Mouse (Mus musculus): ENCODE results near the gene Abhd4.
A peak's percentile ranks its signal among the peaks of the same experiment; 100 is the strongest.
"Not testable (repeated sequence)": the region's sequence is repeated elsewhere in the genome, so short reads cannot be mapped to it uniquely, and the experiment has no call there.

The Abhd4 gene

DNA sequence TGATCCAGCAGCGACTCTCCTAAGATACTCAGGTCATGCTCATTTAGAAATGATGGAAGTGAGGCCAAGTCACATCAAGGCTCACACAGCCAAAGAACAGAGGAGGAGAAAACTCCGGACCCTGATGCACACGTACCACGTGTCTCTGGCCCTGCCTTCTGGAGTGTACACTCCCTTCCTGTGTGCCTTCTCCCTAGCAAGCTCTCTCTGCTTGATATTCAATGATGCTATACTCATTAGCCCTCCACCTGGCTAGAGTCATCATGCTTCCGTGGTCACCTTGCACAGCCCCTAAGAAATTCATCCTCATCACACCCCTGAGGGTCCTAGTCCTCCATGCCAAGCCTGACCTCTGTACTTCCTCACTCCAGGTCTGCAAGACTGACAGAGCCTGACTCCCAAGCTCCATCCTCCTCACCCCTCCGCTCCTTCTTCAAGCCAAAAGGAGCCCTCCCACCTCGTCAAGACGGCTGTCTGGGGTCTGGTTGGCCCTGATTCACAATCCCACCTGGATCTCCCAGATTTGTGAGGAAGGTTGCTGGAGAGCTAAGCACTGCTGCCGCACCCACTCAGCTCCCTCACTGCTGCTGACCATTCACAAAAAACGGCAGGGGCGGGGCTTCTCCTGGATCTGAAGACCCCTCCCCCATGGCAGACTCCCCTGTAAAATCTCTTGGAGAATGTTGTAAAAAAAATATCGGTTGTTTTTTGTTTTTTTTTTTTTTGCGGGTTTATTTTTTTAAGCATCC is 30.5 kb upstream of the Abhd4 start:
- DNase-seq (ENCODE audit: inconsistent ontology term): no peak

DNA sequence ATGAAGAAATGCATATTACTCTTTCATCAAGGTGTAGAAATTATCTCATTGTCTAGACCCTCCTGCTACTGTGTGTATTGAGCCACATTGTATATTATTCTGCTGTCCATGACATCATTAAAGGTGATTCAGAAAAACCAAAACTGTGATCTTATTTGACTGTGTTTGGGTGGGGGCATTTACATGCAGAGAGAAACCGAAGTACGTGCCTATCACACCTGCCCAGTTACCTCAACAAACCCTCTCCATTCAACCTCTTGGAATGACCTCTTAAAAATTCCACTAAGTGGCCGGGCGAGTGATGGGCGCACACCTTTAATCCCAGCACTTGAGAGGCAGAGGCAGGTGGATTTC is 29.9 kb upstream of the Abhd4 start:
- DNase-seq (ENCODE audit: inconsistent ontology term): no peak

DNA sequence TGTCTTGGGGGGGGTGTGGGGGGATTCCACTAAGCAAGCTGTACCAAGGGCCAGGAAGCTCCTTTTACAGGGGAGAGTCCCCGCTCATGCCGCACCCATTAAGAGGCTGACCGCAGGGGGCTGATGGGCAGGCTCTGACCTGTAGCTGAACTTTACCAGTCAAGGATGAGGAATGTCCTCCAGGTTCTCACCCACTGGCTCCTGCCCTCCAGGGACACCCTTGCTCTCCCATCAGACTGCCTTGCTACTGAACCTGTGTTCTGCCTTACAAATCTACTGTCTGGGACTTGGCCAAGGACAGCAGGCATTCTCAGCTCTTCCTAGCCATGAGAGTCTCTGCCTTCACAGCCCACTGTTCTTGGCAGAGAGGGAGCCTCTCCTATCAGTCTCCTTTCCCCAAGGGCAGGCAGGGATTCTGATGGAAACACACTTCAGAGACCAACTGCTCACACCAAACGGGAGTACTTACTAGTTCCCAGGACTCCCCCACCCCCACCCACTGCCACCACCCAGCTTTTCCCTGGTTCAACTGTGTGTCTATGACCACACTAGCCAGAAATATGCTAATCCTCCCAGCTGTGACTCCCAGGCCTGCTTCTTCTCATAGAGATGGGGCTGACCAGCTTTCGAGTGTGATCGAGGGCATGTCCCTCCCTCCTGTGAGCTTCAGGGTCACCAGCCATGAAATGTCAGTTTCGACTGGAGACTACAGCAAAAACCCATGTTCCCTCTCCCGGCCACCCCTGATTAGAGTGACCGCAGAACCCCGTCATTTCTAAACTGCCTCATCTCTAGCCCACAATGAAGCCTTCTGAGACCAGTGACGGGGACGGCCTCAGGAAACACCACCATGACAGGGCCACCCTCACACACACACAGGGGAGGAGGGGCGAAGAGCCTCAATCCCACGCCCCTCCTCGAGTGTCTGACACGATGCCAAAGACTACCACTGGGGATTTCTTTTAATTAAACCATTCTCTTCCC is 29.2 kb upstream of the Abhd4 start:
- peak; percentile 56 for DNase-seq (ENCODE audit: inconsistent ontology term)

DNA sequence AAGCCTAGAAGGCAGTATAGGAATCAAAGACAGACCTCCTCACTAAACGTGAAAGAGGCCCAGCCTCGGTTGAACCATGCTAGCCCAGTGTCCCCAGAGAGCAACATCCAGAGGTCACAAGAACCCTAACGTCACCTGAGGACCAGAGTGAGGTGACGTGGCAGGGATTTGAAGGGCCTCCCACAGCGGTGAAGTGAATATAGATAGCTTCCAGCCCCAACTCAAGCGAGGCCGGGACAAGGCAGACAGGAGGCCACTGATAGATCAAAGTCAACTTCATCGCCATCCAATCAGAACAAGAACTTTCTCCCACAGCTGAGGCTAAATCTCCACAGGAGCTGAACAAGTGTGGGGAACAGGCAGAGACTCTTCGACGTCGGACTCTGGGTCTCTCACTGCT is 28.3 kb upstream of the Abhd4 start:
- no peak for DNase-seq (ENCODE audit: inconsistent ontology term)

DNA sequence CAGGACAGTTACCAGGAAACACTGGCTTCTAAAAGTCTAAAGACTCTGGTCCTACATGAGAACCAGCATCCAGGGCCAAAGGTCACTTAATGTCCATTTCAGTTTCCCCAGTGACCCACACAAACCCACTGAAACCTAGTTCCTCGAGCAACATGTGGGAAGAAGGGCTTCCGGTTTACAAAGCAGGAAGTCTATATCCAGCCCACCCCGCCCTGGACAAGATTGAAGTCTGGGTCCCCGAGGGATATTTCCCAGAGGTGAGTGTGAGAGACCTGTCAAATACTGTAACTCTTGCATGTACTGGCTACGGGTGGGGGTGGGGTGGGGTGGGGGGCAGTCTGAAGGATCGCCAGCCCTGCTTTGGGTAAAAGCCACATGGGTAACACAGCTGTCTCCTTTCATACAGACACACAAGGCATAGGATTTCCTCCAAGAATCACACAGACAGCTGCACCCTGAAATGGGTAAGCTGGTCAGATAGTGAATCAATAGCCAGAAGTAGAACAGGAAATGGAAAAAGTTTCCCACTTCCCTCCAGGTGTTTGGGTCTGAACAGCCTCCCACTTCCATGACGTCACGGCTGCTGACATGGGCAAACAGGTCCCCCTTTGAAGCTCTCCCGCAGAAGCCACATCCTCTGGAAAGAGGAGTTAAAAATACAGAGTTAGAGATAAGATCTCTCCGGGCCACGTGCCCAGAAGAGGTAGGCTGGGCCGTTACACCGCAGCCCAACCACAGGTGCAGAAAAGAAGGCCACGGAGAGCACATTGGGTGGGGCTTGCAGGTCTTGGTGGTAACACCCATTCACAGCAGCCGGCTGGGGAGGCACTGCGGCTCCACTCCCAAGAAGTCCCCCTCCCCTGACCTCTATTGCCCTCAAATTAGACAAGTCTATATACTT is 26.8 kb upstream of the Abhd4 start:
- DNase-seq (ENCODE audit: inconsistent ontology term): no peak

DNA sequence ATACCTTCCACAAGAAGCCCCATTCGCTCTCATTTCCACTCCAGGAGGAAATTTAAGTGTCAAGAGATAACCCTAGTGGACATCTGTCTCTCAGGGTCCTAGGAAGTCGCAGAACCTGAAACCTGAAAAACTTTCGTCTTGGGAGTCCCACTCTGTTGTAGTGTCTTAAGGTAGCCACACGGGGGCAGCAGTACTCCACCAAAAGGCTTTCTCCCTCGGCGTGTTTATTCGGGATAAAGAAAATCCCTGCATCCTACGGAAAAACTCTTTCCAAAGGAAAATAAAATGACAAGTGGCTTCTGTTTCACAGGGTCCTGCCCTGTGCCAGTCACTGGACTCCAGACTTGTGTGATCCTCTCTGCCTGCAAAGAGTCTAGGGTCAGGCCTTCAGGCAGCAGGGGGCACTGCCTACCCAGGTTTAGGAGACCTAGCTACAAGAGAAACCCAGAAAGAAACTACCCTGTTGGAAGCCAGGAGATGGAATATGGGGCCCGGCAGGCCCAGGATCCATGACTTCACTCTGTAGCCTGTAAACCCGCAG is 26.0 kb upstream of the Abhd4 start:
- DNase-seq (ENCODE audit: inconsistent ontology term): peak; percentile 75

DNA sequence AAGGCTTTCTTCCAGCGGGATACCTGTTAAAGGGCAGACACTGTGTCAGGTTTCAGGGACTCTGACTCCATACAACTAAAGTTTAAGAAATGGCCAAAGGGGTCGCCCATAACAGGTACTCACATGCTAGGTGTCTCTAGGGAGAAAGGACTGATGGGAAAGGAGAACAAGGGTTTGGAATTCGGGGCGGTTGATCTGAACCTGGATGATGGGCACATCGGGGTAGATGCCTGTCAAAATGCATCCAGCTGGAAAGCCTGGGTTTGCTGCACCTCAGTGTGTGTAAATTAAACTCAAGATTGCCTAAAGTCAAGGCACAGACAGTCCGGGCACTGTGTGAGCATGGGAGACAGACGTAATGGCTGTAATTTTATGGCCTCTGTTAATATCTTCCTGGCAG is 25.5 kb upstream of the Abhd4 start:
- no peak for DNase-seq (ENCODE audit: inconsistent ontology term)

DNA sequence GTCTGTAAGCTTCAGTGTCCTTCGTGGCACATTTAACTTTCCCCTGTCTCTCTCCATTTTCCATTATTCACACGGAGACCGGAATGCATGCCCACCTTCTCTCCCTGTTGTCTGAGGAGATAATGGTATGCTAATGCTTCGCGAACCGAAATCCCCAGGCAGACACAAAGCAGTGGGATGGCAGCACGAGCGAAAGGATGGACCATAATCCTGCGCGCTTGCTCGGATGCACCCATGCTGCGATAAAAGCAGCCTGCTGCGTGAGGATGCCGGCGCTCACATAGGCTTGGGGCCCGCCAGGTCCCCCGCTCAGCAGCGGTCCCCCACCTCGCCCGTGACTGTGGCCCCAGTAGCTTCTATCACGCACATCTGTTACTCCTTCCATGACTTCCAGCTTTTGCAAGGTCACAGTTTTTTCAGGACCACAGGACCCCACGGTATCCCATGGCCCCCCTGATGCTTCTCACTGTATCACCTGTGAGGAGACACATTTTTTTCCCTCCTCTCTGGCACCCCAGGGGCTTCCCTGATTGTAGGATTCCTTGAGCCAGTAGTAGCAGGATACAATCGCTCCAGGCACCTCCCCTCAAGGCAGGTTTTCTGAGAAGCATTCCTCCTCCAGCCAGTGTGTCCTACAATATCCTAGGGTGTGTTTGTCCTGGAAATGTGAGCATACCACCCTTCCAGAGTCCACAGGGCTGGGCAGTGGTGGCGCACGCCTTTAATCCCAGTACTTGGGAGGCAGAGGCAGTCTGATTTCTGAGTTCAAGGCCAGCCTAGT is 24.9 kb upstream of the Abhd4 start:
- no peak for DNase-seq (ENCODE audit: inconsistent ontology term)

DNA sequence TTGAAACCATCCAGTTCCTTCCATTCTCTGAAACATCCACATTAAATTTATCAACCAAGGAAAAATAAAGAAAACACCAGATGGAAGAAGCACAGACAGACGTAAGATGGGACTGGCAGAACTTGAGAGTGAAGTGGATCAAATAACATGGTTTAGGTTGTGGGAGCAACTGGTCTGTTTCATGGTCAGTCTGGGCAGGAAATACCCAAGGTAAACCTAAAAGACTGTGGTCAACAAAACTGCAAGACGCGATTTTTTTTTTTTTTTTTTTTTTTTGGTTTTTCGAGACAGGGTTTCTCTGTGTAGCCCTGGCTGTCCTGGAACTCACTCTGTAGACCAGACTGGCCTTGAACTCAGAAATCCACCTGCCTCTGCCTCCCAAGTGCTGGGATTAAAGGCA is 24.1 kb upstream of the Abhd4 start:
- not testable (repeated sequence) for DNase-seq (ENCODE audit: inconsistent ontology term)

DNA sequence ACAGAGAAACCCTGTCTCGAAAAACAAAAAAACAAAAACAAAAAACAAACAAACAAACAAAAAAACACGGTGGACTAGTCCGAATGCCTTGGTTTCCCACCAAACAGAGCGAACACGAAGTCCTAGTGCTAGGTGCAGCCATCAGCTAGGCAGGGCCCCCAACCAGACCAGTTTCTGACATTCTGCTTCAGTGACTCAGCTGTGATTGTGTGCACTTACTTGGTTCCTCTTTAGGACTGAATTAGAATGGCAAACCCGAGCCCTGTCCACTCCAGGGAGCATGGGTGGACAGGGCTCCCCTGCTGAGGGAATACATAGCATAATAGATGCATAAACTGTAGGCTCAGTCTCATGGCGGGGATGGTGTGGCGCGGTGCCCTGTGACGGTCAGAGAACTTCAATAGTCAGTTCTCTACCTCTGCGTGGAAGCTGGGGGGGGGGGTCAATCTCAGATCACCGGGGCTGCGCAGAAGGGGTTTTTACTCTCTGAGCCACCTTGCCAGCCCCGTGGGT is 23.3 kb upstream of the Abhd4 start:
- DNase-seq (ENCODE audit: inconsistent ontology term): no peak

DNA sequence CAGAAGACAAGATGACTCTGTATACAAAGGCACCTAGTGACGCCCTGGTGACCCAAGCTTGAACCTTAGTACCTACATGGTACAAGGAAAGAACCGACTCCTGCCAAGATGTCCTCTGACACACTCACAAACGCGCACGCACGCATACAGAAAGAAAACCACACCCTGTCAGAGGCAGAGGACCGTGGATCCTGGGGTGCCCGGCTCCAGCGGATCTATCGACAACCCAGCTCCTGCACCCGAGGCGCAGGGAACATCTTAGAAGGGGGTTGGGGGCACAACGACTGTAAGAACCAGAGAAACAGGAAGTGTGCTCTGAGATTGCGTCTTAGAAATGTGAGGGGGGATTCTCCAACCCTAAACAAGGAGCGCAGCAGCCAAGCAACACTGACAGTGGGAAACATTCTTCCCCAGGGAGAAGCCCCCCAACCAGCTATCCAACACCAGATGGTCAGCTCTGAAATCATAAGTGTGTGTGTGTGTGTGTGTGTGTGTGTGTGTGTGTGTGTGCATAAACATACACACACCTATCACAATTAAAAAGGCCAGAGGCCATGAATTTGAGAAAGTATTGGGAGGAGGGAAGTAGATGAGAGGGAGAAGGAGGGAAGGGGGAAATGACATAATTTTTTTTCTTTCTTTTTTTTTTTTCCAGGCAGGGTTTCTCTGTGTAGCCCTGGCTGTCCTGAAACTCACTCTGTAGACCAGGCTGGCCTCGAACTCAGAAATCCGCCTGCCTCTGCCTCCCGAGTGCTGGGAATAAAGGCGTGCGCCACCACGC is 22.6 kb upstream of the Abhd4 start:
- DNase-seq (ENCODE audit: inconsistent ontology term): no peak

DNA sequence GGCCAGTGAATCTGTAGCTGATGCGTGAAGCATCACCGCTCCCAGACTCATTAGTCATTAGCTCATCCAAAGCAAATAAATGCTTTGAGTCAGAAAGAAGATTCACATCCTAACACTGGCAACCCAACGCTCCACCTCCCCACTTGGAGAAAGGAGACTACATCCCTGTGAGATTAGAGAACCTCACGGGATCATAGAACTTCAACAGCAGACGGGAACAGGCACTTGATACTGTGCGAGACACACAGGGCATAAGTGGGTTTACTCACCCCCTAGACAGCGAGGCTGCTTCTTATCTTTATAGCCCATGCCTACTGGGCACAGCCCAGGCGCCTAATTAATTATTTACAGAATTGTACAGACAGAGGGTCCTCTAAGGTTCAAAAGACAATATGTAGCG is 21.8 kb upstream of the Abhd4 start:
- peak; percentile 45 for DNase-seq (ENCODE audit: inconsistent ontology term)

DNA sequence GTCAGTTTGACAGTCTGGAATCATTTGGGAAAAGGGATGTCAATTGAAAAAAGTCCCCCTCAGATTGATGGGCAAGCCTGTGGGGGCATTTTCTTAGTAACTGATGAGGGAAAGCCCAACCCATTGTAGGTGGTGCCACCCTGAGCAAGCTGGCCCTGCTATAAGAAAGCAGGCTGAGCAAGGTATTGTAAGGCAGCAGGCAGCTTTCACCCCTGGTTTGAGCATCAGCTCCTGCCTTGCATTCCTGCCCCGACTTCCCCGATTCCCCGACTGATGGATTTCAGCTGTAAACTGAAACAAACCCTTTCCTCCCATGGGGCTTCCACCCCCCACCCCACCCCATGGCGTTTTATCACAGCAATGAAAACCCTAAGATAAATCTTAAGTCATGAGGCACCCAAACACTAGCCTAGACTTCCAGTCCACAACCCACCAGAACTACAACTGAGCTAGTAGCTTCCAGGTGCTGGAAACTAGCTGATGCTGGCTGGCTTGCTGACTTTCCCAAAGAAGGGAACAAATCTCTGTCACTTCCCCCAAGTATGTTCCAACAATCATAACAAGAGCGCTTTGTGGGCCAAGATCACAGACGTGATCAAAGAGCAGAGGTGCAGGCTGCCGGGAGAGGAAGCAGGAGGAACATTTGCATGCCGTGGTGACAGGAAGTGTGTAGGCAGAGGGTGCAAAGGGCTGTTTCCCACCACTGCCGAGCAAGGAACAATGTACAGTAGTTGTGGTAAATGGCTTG is 21.0 kb upstream of the Abhd4 start:
- DNase-seq (ENCODE audit: inconsistent ontology term): no peak

DNA sequence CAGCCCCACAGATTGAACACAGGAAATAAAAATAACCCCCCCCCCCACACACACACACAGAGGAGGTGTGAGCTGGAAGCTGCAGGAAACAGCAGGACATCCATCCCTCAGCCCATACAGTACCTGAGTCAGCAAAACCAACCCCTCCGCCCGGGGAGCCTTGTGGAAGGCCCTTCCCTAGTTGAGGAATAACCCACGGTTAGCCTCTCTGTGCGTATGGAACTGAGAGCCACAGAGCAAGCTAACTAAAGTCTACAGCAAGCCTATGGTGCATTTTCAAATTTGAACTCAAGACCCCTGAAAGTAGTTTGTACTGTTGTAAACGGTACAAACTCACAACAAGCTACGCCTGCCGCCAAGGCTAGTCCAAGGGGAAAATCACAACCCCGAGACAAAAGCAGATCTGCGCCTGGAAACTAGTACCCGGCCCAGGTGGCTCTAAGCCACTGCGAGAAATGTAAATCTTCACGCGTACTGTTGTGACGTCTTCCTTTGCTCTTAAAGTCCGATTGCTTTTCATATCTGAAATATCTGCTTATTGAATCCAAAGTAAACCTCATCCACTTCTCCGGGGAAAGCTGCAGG is 20.3 kb upstream of the Abhd4 start:
- DNase-seq (ENCODE audit: inconsistent ontology term): no peak

DNA sequence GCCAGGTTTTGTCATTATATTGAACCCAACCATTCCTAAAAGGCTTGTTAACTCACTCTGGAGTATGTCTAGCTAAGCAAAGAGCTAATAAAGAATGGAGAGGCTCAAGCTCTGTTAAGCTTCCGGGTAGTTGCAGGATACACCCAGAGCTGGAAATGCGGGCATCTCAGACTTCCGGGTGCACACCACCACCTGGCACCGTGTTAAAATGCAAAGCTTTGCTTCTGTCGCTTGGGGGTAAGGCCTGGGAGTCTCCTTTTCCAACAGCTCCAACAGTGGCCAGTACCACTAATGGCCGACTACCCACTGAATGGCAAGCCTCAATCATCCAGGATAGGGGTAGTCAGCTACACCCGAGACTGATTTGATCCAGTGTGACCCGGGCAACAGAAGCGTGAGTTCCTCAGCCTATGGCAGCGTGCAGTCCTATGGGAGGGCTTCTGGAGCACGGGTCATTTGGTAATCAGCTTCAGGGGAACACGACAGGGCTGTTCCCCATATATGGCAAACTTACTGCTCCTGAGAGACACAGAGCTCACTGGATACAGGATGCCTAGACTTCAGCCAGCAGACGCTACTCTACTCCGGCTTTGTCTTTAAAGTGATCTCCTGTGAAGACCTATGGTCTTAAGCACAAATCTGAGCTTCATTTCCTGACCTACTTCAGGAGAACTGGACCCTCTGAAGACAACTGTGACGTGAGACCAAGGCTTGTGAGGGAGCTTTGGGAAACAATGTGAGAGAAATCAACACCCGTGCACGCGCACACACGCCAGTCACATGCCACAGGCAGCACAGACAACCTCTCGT is 19.6 kb upstream of the Abhd4 start:
- no peak for DNase-seq (ENCODE audit: inconsistent ontology term)

DNA sequence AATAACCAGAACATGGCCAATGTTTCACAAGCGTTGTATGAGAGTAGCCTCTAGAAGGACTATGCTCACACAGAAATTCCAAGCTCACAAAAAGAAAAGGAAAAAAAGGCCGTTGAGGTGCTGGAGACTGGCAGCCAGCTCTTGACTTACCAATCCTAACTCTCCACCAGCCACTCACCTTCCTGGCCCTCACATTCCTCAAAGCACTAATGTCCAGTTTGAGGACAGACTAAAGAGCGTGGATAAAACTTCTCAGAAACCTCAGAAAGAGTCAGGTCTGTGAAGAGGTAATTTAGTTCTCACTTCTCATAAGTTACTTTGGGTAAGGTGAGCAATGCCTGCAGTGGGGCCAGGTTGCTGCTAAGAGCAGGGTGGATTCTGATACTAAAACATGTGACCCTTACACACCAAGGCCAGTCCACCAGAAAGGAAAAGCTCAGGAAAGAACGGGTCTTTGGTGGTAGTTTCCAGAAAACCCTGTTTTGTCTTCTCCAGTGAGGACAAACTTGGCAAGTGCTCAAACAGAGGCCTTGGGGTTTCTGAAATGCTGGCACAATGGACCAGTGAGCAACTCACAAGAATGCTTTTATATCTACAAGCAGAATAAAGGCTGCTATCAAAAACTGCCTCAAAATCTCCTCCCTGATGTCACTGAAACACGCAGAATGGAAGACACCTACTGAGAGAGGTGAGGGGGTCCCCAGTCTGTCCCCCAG is 18.0 kb upstream of the Abhd4 start:
- DNase-seq (ENCODE audit: inconsistent ontology term): peak; percentile 45

DNA sequence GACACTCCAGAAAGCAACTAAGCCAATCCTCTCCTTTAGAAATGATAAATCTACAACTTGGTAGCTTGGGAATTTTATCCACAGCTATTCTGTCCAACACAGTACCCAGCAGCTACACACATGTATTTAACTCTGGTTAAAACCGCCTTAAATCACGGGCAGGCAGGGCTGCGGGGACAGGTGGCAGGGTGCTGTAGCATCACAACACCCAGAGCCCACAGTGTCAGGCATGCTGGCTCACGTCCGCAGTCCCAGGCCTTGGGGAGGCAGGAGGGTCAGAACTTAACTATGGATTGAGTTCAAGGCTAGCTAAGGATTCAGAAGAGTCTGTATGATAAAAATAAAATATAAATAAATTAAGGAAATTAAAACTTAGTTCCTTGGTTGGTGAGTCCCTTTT is 17.1 kb upstream of the Abhd4 start:
- DNase-seq (ENCODE audit: inconsistent ontology term): no peak
